Mouse (Mus musculus): ENCODE measurements around the gene Tspan33.

DNA sequence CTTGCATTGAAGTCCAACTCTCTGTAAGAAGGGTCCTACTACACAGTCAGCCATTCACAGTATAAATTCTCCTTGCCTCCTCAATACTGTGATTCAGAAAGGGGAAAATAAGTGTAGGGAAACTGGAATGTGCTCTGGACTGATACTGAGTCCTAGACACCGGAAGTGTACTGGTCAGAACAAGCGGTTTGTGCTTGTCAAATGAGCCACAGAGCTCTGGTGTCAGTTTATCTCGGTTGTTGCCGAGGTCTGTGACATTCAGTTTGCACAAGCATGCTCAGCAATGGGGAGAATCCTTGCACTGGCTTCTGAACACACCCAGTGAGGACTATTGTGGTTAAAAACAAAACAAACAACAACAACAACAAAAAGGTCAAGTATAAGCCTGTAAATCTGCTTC is 12.2 kb upstream of the Tspan33 start:
- TF ChIP-seq CTCF (IDR thresholded peaks at IDR 0.05; ENCODE audit: low read depth) (no peak), EP300 (IDR thresholded peaks at IDR 0.05; ENCODE audit: low read depth) (no peak)

Data from liver, embryonic 14.5 days (tissue).